11 mouse cellular contexts compared by ENCODE assay signal in the genomic region with DNA sequence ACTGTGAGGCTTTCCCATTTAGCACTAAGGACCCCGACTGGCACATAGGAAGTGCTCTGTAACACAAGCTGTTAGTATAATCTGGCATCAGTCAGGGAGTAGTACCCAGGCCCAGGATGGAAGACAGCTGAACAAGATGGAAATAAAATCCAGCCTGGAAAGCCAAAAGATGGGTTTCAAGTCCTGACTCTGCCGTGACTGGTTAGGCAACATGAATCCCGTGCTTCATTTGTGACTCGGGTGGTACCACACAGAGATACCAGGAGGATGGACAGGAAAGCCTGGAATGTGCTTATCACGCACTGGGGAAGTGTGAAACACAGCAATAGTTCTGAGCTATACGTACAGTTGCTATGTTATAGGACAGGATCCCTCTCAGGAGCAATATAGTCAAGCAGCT. TPM values are rescaled to one million over a fixed set of nuclear protein-coding genes. Genes with fewer than 3 reads are reported as not detected.
DNase-seq lines count a peak whose midpoint lies in the region; ATAC-seq and TF ChIP-seq lines count a peak whose summit lies in the region.
"Had no signal": no experiment of that assay in that cellular context is flagged by ENCODE, and none has a peak within 500 bp of the region (broad histone marks: within the 10 kb centered on the region; RNA-seq: fewer than 3 reads in every experiment).

No protein-coding gene starts in this region.

- TF ChIP-seq CTCF in midbrain, postnatal 0 days (IDR thresholded peaks at IDR 0.05), result no peak

- intact Hi-C loops in left cerebral cortex, postnatal 36 days (cut with DNase I), result no loop called here

- no peak for ATAC-seq in heart, embryonic 14.5 days (ENCODE audit: insufficient number of reproducible peaks, insufficient read depth, low FRiP score, low read depth)
- ATAC-seq in midbrain, embryonic 13.5 days, result no peak
- no peak for ATAC-seq in midbrain, postnatal 0 days (ENCODE audit: low FRiP score)
- no peak for ATAC-seq in hindbrain, embryonic 16.5 days

- H3K36me3 ChIP-seq in heart, embryonic 14.5 days (ENCODE audit: control insufficient read depth, insufficient read depth, low read length), result no peaks in the 10 kb centered on the region
- H3K36me3 ChIP-seq in midbrain, embryonic 13.5 days, result no peaks in the 10 kb centered on the region
- H3K36me3 ChIP-seq in midbrain, postnatal 0 days (ENCODE audit: insufficient read depth, low read length), result no peaks in the 10 kb centered on the region
- H3K36me3 ChIP-seq in hindbrain, embryonic 16.5 days (ENCODE audit: control insufficient read depth, insufficient read depth, low read length), result no peaks in the 10 kb centered on the region
- H3K36me3 ChIP-seq: G1E had no signal

- peaks cover 39 to 56% of the 10 kb centered on the region in 2 experiments for H3K4me1 ChIP-seq in heart, embryonic 14.5 days (ENCODE audit: control insufficient read depth in 2 of 2, insufficient read depth in 2 of 2, low read length in 2 of 2)
- peaks cover 34% of the 10 kb centered on the region for H3K4me1 ChIP-seq in midbrain, embryonic 13.5 days (replicated peaks)
- H3K4me1 ChIP-seq in midbrain, postnatal 0 days (ENCODE audit: insufficient read depth, low read length), result no peaks in the 10 kb centered on the region; the same call in 1 of the 2 replicates
- peaks cover 12% of the 10 kb centered on the region for H3K4me1 ChIP-seq in hindbrain, embryonic 16.5 days (ENCODE audit: control insufficient read depth, insufficient read depth, low read depth, low read length)

- peak overlapping the region; percentile 16; the same call in 1 of the 2 replicates for H3K4me2 ChIP-seq in heart, embryonic 14.5 days (ENCODE audit: low read length)
- H3K4me2 ChIP-seq in midbrain, embryonic 13.5 days (replicated peaks), result no peak overlapping the region
- no peak overlapping the region for H3K4me2 ChIP-seq in midbrain, postnatal 0 days (ENCODE audit: low read depth, low read length, poor library complexity, severe bottlenecking)
- no peak overlapping the region for H3K4me2 ChIP-seq in hindbrain, embryonic 16.5 days (ENCODE audit: low read length)

- H3K27me3 ChIP-seq in heart, embryonic 14.5 days (ENCODE audit: control insufficient read depth, insufficient read depth, low read length), result no peaks in the 10 kb centered on the region
- H3K27me3 ChIP-seq in midbrain, embryonic 13.5 days, result peaks cover 31% of the 10 kb centered on the region
- 0 out of 2 replicates have a peak, but pooled peaks cover 5% of the 10 kb centered on the region for H3K27me3 ChIP-seq in midbrain, postnatal 0 days (ENCODE audit: insufficient read depth, low read length)
- no peaks in the 10 kb centered on the region; the same call in 1 of the 2 replicates for H3K27me3 ChIP-seq in hindbrain, embryonic 16.5 days (replicated peaks; ENCODE audit: control insufficient read depth, insufficient read depth, low read length)

- H3K4me3 ChIP-seq in heart, embryonic 14.5 days (ENCODE audit: control insufficient read depth in 1 of 2, insufficient read depth in 1 of 2, low read depth in 1 of 2, low read length in 2 of 2), result no peak overlapping the region
- H3K4me3 ChIP-seq in midbrain, embryonic 13.5 days (replicated peaks), result no peak overlapping the region
- no peak overlapping the region for H3K4me3 ChIP-seq in midbrain, postnatal 0 days (ENCODE audit: low read depth, low read length)
- no peak overlapping the region for H3K4me3 ChIP-seq in hindbrain, embryonic 16.5 days (ENCODE audit: low read length)

- no peak for DNase-seq in heart, adult 8-10 months (ENCODE audit: low spot score)
- no peak for DNase-seq in midbrain, postnatal 0 days (ENCODE audit: low spot score)
- no peak for DNase-seq in left cerebral cortex, adult 9 months (ENCODE audit: low spot score in 2 of 2)
- DNase-seq in left cerebral cortex, postnatal 36 days (ENCODE audit: low spot score in 2 of 2), result no peak
- DNase-seq: cerebellum, adult 9-10 months; right cerebral cortex, postnatal 4 days had no signal

- no peak overlapping the region; the same call in 1 of the 2 replicates for H3K9ac ChIP-seq in heart, embryonic 14.5 days (ENCODE audit: low read length)
- H3K9ac ChIP-seq in midbrain, embryonic 13.5 days (replicated peaks), result no peak overlapping the region
- no peak overlapping the region for H3K9ac ChIP-seq in midbrain, postnatal 0 days (replicated peaks; ENCODE audit: low read length, poor library complexity, severe bottlenecking)
- peak overlapping the region; percentile 2; the same call in 1 of the 2 replicates for H3K9ac ChIP-seq in hindbrain, embryonic 16.5 days (ENCODE audit: low read depth, low read length)

- H3K9me3 ChIP-seq in heart, embryonic 14.5 days (ENCODE audit: control insufficient read depth, low read length), result no peaks in the 10 kb centered on the region
- no peaks in the 10 kb centered on the region for H3K9me3 ChIP-seq in midbrain, embryonic 13.5 days
- no peaks in the 10 kb centered on the region for H3K9me3 ChIP-seq in midbrain, postnatal 0 days (ENCODE audit: low read length)
- H3K9me3 ChIP-seq in hindbrain, embryonic 16.5 days (ENCODE audit: control insufficient read depth, low read length), result no peaks in the 10 kb centered on the region

- WGBS in heart, embryonic 14.5 days, result 23% methylated on average over 6 of the region's 6 CpGs
- 57% methylated on average over 6 of the region's 6 CpGs for WGBS in midbrain, embryonic 13.5 days
- 55% methylated on average over 6 of the region's 6 CpGs for WGBS in midbrain, postnatal 0 days
- 66% methylated on average over 6 of the region's 6 CpGs for WGBS in hindbrain, embryonic 16.5 days

- H3K27ac ChIP-seq in heart, embryonic 14.5 days (replicated peaks in 1 of 2; ENCODE audit: control insufficient read depth in 1 of 2, insufficient read depth in 1 of 2, low read depth in 2 of 2, low read length in 2 of 2), result 0 out of 4 replicates have a peak overlapping the region, but pooled peaks of 1 of the 2 experiments have one; percentile 6
- H3K27ac ChIP-seq in midbrain, embryonic 13.5 days, result peak overlapping the region; percentile 51
- H3K27ac ChIP-seq in midbrain, postnatal 0 days (ENCODE audit: low read depth, low read length), result no peak overlapping the region
- H3K27ac ChIP-seq in hindbrain, embryonic 16.5 days (ENCODE audit: low read depth, low read length), result no peak overlapping the region

RNA-seq across cellular contexts. Expression of a gene that starts 12.3 kb away (rescaled TPM):
- 5.8 and 8.1 TPM in 2 replicates for polyA plus RNA-seq in heart, embryonic 14.5 days (2014; fragmentation: Nextera tagmentation; extraction: Ambion mirVana)
- 10 to 100 TPM; 19.8 to 30.3 (median 23.0) TPM for total RNA-seq in heart, adult 8-10 months (2022)
- polyA plus RNA-seq in midbrain, embryonic 13.5 days (2015; fragmentation: Nextera tagmentation; extraction: Ambion mirVana), result 5.3 and 5.5 TPM in 2 replicates
- total RNA-seq in midbrain, postnatal 0 days (2014; rRNA removed), result 8.4 and 11.2 TPM in 2 replicates
- 6.1 and 6.7 TPM in 2 replicates for polyA plus RNA-seq in midbrain, postnatal 0 days (2015; fragmentation: Nextera tagmentation; extraction: Ambion mirVana)
- 10.2 and 12.7 TPM in 2 replicates for polyA plus RNA-seq in hindbrain, embryonic 16.5 days (2015; fragmentation: Nextera tagmentation; extraction: Ambion mirVana)
- 10 to 100 TPM; 13.2 to 16.7 TPM for total RNA-seq in left cerebral cortex, postnatal 36 days (2021)

RNA-seq across cellular contexts. Expression of a gene that starts 25.0 kb away (rescaled TPM):
- not detected in 2 replicates for polyA plus RNA-seq in heart, embryonic 14.5 days (2014; fragmentation: Nextera tagmentation; extraction: Ambion mirVana)
- total RNA-seq in heart, adult 8-10 months (2022), result not detected
- not detected in 2 replicates for polyA plus RNA-seq in midbrain, embryonic 13.5 days (2015; fragmentation: Nextera tagmentation; extraction: Ambion mirVana)
- not detected in 2 replicates for total RNA-seq in midbrain, postnatal 0 days (2014; rRNA removed)
- polyA plus RNA-seq in midbrain, postnatal 0 days (2015; fragmentation: Nextera tagmentation; extraction: Ambion mirVana), result not detected in 2 replicates
- polyA plus RNA-seq in hindbrain, embryonic 16.5 days (2015; fragmentation: Nextera tagmentation; extraction: Ambion mirVana), result not detected in 2 replicates
- under 1 TPM in 1 of 2 experiments, not detected in 1; 0.27 TPM for total RNA-seq in left cerebral cortex, postnatal 36 days (2021)
- total RNA-seq: G1E; left cerebral cortex, postnatal 10 days had no signal
- polyA plus RNA-seq: G1E had no signal

RNA-seq across cellular contexts. Expression of a gene that starts 33.3 kb away (rescaled TPM):
- 7.3 and 8.7 TPM in 2 replicates for polyA plus RNA-seq in heart, embryonic 14.5 days (2014; fragmentation: Nextera tagmentation; extraction: Ambion mirVana)
- 10 to 100 TPM; 12.1 to 14.7 (median 13.9) TPM for total RNA-seq in heart, adult 8-10 months (2022)
- polyA plus RNA-seq in midbrain, embryonic 13.5 days (2015; fragmentation: Nextera tagmentation; extraction: Ambion mirVana), result 18.2 and 19.2 TPM in 2 replicates
- 77.8 and 86.8 TPM in 2 replicates for total RNA-seq in midbrain, postnatal 0 days (2014; rRNA removed)
- 15.2 and 15.8 TPM in 2 replicates for polyA plus RNA-seq in midbrain, postnatal 0 days (2015; fragmentation: Nextera tagmentation; extraction: Ambion mirVana)
- polyA plus RNA-seq in hindbrain, embryonic 16.5 days (2015; fragmentation: Nextera tagmentation; extraction: Ambion mirVana), result 22.4 and 24.1 TPM in 2 replicates
- total RNA-seq in left cerebral cortex, postnatal 36 days (2021), result 100 to 1,000 TPM; 110 to 118 TPM
- polyA plus RNA-seq: G1E had no signal
